31 mouse cellular contexts compared by ENCODE assay signal in the genomic region with DNA sequence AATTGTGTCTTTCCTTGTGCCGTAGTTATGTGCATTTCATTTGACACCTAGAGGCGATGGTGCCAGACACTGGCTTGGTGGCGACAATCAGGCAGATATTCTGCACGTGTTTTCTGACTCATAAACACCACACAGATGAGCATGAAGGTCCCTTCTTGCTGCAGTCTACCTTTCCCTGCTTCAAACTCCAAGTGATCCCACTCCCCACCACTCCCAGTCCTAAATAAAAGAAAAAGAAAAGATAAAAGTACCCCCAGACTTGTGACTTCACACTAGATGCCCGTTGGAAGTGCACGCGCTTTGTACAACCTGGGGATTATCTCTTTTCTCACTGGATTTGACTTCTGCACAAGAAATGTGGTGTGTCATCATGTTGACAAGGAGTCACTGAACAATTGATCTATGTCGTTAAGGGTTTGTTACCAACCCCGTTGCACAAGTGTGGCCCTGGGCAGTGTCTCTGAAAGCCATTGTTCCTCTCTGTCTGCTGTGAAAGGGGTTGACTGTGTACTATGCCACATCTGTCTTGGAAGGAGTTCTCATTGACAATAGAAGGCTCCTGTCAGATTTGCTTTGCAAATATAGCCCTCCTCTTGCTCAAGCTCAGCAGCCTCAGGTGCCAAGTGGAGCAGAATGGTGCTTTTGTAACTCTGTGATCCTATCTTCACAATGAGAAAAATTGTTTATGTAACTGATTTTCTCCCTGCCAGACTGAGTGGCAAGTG.
DNase-seq lines count a peak whose midpoint lies in the region; ATAC-seq and TF ChIP-seq lines count a peak whose summit lies in the region.
"Had no signal": no experiment of that assay in that cellular context is flagged by ENCODE, and none has a peak within 500 bp of the region (broad histone marks: within the 10 kb centered on the region; RNA-seq: fewer than 3 reads in every experiment).

No protein-coding gene starts in this region.

- H3K27ac ChIP-seq in layer of hippocampus, adult 2 months, result no peak overlapping the region
- H3K27ac ChIP-seq: embryonic facial prominence, embryonic 12.5 days; embryonic facial prominence, embryonic 15.5 days; forebrain, embryonic 10.5 days; forebrain, embryonic 13.5 days; heart, embryonic 15.5 days; hindbrain, embryonic 10.5 days; hindbrain, embryonic 13.5 days had no signal

- no peak for TF ChIP-seq CTCF in layer of hippocampus, adult 2 months (conservative IDR thresholded peaks at IDR 0.05)

- H3K4me3 ChIP-seq in layer of hippocampus, adult 2 months, result no peak overlapping the region
- H3K4me3 ChIP-seq: embryonic facial prominence, embryonic 12.5 days; embryonic facial prominence, embryonic 15.5 days; erythroblast, embryonic 14.5 days; forebrain, embryonic 10.5 days; forebrain, embryonic 13.5 days; heart, embryonic 12.5 days; heart, embryonic 15.5 days; hindbrain, embryonic 10.5 days; hindbrain, embryonic 13.5 days had no signal

- DNase-seq in layer of hippocampus, adult 9-11 months, result peak; percentile 12
- no peak for DNase-seq in layer of hippocampus, adult 2 months (ENCODE audit: low spot score in 2 of 2)
- DNase-seq in ZHBTc4 (ENCODE audit: low read depth, low spot score) (peak; percentile 18), adipocyte (ENCODE audit: low spot score) (peak; percentile 7)
- DNase-seq in gonadal fat pad, adult 2 months (ENCODE audit: low read depth), result peak; percentile 90
- no peak for DNase-seq in ovary, postnatal 36 days (ENCODE audit: low spot score)
- DNase-seq: adrenal gland, postnatal 10 days; adrenal gland, postnatal 36 days; cerebellum, adult 11 months; cerebellum, adult 2 months; cerebellum, adult 9-11 months; cerebellum, postnatal 25 days; gastrocnemius, postnatal 25 days; heart, postnatal 10 days; heart, postnatal 36 days had no signal

- ATAC-seq in megakaryocyte, adult 5-6 weeks (ENCODE audit: poor library complexity, severe bottlenecking), result no peak
- ATAC-seq: activated CD4-positive, CD25-positive, alpha-beta regulatory T cell, adult 4 months; CD4-positive, CD25-positive, alpha-beta regulatory T cell, adult 4 months; forebrain, embryonic 13.5 days; forebrain, embryonic 16.5 days; hindbrain, embryonic 16.5 days; inflammation-experienced regulatory T-cells, adult 6 months; intestine, embryonic 16.5 days had no signal

Comparison
In these comparisons a context has a peak if more than half of its experiments do, and no peak if none do; other contexts are left out.
1. DNase-seq: peak in layer of hippocampus, adult 9-11 months (single experiment), ZHBTc4 (single experiment), adipocyte (single experiment) and gonadal fat pad, adult 2 months (single experiment); none in layer of hippocampus, adult 2 months (0 of 2) and ovary, postnatal 36 days (single experiment).